Mouse (Mus musculus) CH12.LX (cell line): ENCODE results near the gene Chrm5. TPM values are rescaled to one million over a fixed set of nuclear protein-coding genes. Genes with fewer than 3 reads are reported as not detected.

Experiments
- DNase-seq: peaks from one replicate; pipeline ENCODE4 v3.0.0-alpha.2; 2013; ENCODE audit errors: extremely low read depth
- H3K27ac ChIP-seq: 2 replicates; pipeline ENCODE4 v1.5.1; 2012; ENCODE audit warnings: low read depth, mild to moderate bottlenecking, control low read depth, moderate library complexity; ENCODE audit not compliant: insufficient read depth
- H3K27me3 ChIP-seq: replicated peaks from 2 replicates; pipeline ENCODE3; 2012; ENCODE audit warnings: inconsistent platforms
- H3K36me3 ChIP-seq, 2 experiments: replicated peaks in 1 of 2; 2 replicates each; pipeline versions ENCODE3 to v1.6.1; 2012; ENCODE audit warnings: inconsistent platforms in 1 of 2, low read length in 1 of 2, mild to moderate bottlenecking in 1 of 2, mixed read lengths in 1 of 2, moderate library complexity in 1 of 2; ENCODE audit not compliant: control insufficient read depth in 1 of 2, insufficient read depth in 1 of 2
- H3K4me1 ChIP-seq, 2 experiments: 2 replicates each; pipeline ENCODE4 v1.6.1; 2012; ENCODE audit warnings: inconsistent platforms in 1 of 2, moderate library complexity in 1 of 2; ENCODE audit not compliant: insufficient read depth in 2 of 2, control insufficient read depth in 1 of 2
- H3K4me2 ChIP-seq: 2 replicates; pipeline ENCODE4 v1.6.1; 2012; ENCODE audit warnings: low read depth, mild to moderate bottlenecking, control low read depth; ENCODE audit not compliant: poor library complexity, insufficient read depth, severe bottlenecking
- H3K4me3 ChIP-seq, 3 experiments: fragments of 150-350 bp in 1 of 3; sonication (generic) in 1 of 3; replicated peaks in 1 of 3; 2 replicates each; pipeline versions ENCODE3 to v1.5.1; 2011 to 2012; ENCODE audit warnings: low read depth in 2 of 3, low read length in 2 of 3, mild to moderate bottlenecking in 2 of 3, moderate library complexity in 2 of 3, control low read depth in 1 of 3, improper control_type of control experiment in 1 of 3, inconsistent platforms in 1 of 3, mixed read lengths in 1 of 3; ENCODE audit not compliant: poor library complexity in 1 of 3
- H3K79me2 ChIP-seq: replicated peaks from 2 replicates; pipeline ENCODE4 v1.6.1; 2012; ENCODE audit warnings: mild to moderate bottlenecking, moderate library complexity; ENCODE audit not compliant: control insufficient read depth, poor library complexity, insufficient read depth, severe bottlenecking; ENCODE audit errors: extremely low read depth
- H3K9ac ChIP-seq: 2 replicates; pipeline ENCODE4 v1.6.1; 2012; ENCODE audit warnings: low read depth, mild to moderate bottlenecking, control low read depth, moderate library complexity; ENCODE audit not compliant: insufficient read depth
- H3K9me3 ChIP-seq: replicated peaks from 2 replicates; pipeline ENCODE3; 2012; ENCODE audit warnings: low read length, inconsistent platforms, mixed read lengths
- BHLHE40 ChIP-seq: IDR thresholded peaks from 2 replicates; pipeline ENCODE4 v1.6.1; 2011; ENCODE audit warnings: mild to moderate bottlenecking, low read depth, low read length, improper control_type of control experiment
- CHD2 ChIP-seq: IDR thresholded peaks from 2 replicates; pipeline ENCODE4 v1.6.1; 2011; ENCODE audit warnings: low read length, improper control_type of control experiment
- CTCF ChIP-seq, 2 experiments: IDR thresholded peaks in 1 of 2; conservative IDR thresholded peaks in 1 of 2; 2 replicates each; pipeline ENCODE4 v1.5.1; 2011 to 2012; ENCODE audit warnings: low read depth in 2 of 2, low read length in 2 of 2, improper control_type of control experiment in 1 of 2, inconsistent platforms in 1 of 2, mild to moderate bottlenecking in 1 of 2, moderate library complexity in 1 of 2
- E2F4 ChIP-seq: IDR thresholded peaks from 2 replicates; pipeline ENCODE4 v1.6.1; 2011; ENCODE audit warnings: low read depth, low read length, improper control_type of control experiment; ENCODE audit not compliant: insufficient replicate concordance
- ETS1 ChIP-seq: conservative IDR thresholded peaks from 2 replicates; pipeline ENCODE4 v1.6.1; 2012; ENCODE audit warnings: low read depth, mild to moderate bottlenecking, inconsistent platforms, low read length, improper control_type of control experiment, moderate library complexity
- GABPA ChIP-seq: IDR thresholded peaks from 2 replicates; pipeline ENCODE4 v1.6.1; 2012; ENCODE audit warnings: low read depth, low read length, improper control_type of control experiment, inconsistent platforms; ENCODE audit not compliant: insufficient replicate concordance
- HCFC1 ChIP-seq: IDR thresholded peaks from 2 replicates; pipeline ENCODE4 v1.6.1; 2012; ENCODE audit warnings: low read depth, mild to moderate bottlenecking, inconsistent platforms, low read length, improper control_type of control experiment
- IRF4 ChIP-seq: IDR thresholded peaks from 2 replicates; pipeline ENCODE4 v1.6.1; 2014; ENCODE audit warnings: low read depth, mild to moderate bottlenecking, inconsistent platforms, low read length, improper control_type of control experiment
- JUND ChIP-seq: conservative IDR thresholded peaks from 2 replicates; pipeline ENCODE4 v1.6.1; 2011; ENCODE audit warnings: low read depth, low read length, improper control_type of control experiment
- MAFK ChIP-seq: IDR thresholded peaks from 2 replicates; pipeline ENCODE4 v1.6.1; 2011; ENCODE audit warnings: low read length, improper control_type of control experiment; ENCODE audit not compliant: insufficient replicate concordance
- MAX ChIP-seq: IDR thresholded peaks from 2 replicates; pipeline ENCODE4 v1.6.1; 2011; ENCODE audit warnings: low read length, improper control_type of control experiment
- MAZ ChIP-seq: IDR thresholded peaks from 2 replicates; pipeline ENCODE4 v1.6.1; 2012; ENCODE audit warnings: low read depth, mild to moderate bottlenecking, inconsistent platforms, low read length, improper control_type of control experiment, moderate library complexity
- MXI1 ChIP-seq: IDR thresholded peaks from 2 replicates; pipeline ENCODE4 v1.6.1; 2011; ENCODE audit warnings: mild to moderate bottlenecking, low read depth, low read length, improper control_type of control experiment
- POLR2AphosphoS2 ChIP-seq: IDR thresholded peaks from 2 replicates; pipeline ENCODE4 v1.6.1; 2011; ENCODE audit warnings: low read depth, low read length, improper control_type of control experiment
- RAD21 ChIP-seq: IDR thresholded peaks from 2 replicates; pipeline ENCODE4 v1.6.1; 2011; ENCODE audit warnings: low read depth, mild to moderate bottlenecking, low read length, improper control_type of control experiment, moderate library complexity
- RCOR1 ChIP-seq: conservative IDR thresholded peaks from 2 replicates; pipeline ENCODE4 v1.6.1; 2012; ENCODE audit warnings: low read depth, mild to moderate bottlenecking, inconsistent platforms, low read length, improper control_type of control experiment
- SIN3A ChIP-seq: IDR thresholded peaks from 2 replicates; pipeline ENCODE4 v1.6.1; 2012; ENCODE audit warnings: low read length, improper control_type of control experiment, inconsistent platforms
- SMC3 ChIP-seq: IDR thresholded peaks from 2 replicates; pipeline ENCODE4 v1.6.1; 2011; ENCODE audit warnings: low read depth, low read length, improper control_type of control experiment
- TBP ChIP-seq: conservative IDR thresholded peaks from 2 replicates; pipeline ENCODE4 v1.6.1; 2011; ENCODE audit warnings: low read depth, low read length, improper control_type of control experiment
- TCF12 ChIP-seq: IDR thresholded peaks from 2 replicates; pipeline ENCODE4 v1.6.1; 2014; ENCODE audit warnings: low read depth, mild to moderate bottlenecking, inconsistent platforms, low read length, improper control_type of control experiment
- UBTF ChIP-seq: IDR thresholded peaks from 2 replicates; pipeline ENCODE4 v1.6.1; 2012; ENCODE audit warnings: low read depth, mild to moderate bottlenecking, inconsistent platforms, low read length, improper control_type of control experiment, moderate library complexity
- USF1 ChIP-seq: IDR thresholded peaks from 2 replicates; pipeline ENCODE4 v1.6.1; 2014; ENCODE audit warnings: low read depth, mild to moderate bottlenecking, inconsistent platforms, low read length, improper control_type of control experiment
- USF2 ChIP-seq: conservative IDR thresholded peaks from 2 replicates; pipeline ENCODE4 v1.6.1; 2011; ENCODE audit warnings: low read depth, low read length, improper control_type of control experiment
- ZC3H11A ChIP-seq: IDR thresholded peaks from 2 replicates; pipeline ENCODE4 v1.6.1; 2012; ENCODE audit warnings: low read depth, mild to moderate bottlenecking, inconsistent platforms, low read length, improper control_type of control experiment
- ZMIZ1 ChIP-seq: IDR thresholded peaks from 2 replicates; pipeline ENCODE4 v1.6.1; 2012; ENCODE audit warnings: low read depth, mild to moderate bottlenecking, inconsistent platforms, low read length, improper control_type of control experiment
- ZNF384 ChIP-seq: IDR thresholded peaks from 2 replicates; pipeline ENCODE4 v1.6.1; 2012; ENCODE audit warnings: low read depth, low read length, improper control_type of control experiment, inconsistent platforms
- dilution Hi-C: fragments of 300-500 bp; cut with MboI; formaldehyde crosslinking; loops from 2 replicates; pipeline ENCODE4 v1.14.3; 2020; ENCODE audit warnings: low sequenced_read_pairs; ENCODE audit not compliant: extremely low pct_unique_long_range_greater_than_20kb, extremely low pct_ligation_motif_present
- in situ Hi-C: fragments of 300-500 bp; cut with MboI; formaldehyde crosslinking; loops from 3 replicates; pipeline ENCODE4 v1.14.3; 2019; ENCODE audit warnings: low sequenced_read_pairs, low pct_ligation_motif_present, low pct_unique_long_range_greater_than_20kb, mixed read lengths
- polyA plus RNA-seq: library from polyadenylated mRNA; unstranded; fragments of >175 nt; gene quantifications from 2 replicates; pipeline ENCODE4 v1.2.1, GENCODE M21; 2012; ENCODE audit warnings: low read depth; ENCODE audit not compliant: insufficient read length
- total RNA-seq, 2 experiments: library from RNA; depleted of rRNA; stranded (reverse); fragments of 300-350 nt in 1 of 2; fragments of >200 nt in 1 of 2; gene quantifications; 2 replicates each; pipeline ENCODE4 v1.2.3; 2012 to 2014

Gene Chrm5
- total and polyA plus RNA-seq, 3 experiments, result not detected

- Histone ChIP-seq H3K79me2 (no peaks in the 10 kb centered on the region), H3K27me3 (no peaks in the 10 kb centered on the region), H3K4me1 (no peaks in the 10 kb centered on the region), H3K27ac (no peak overlapping the region), H3K9ac (no peak overlapping the region), H3K36me3 (no peaks in the 10 kb centered on the region), H3K4me2 (no peak overlapping the region), H3K4me3 (no peak overlapping the region), H3K9me3 (no peaks in the 10 kb centered on the region)
- DNase-seq, result no peak
- dilution Hi-C loops (no loop called here), in situ Hi-C loops (no loop called here)
- TF ChIP-seq JUND, result no peak
- no peak for TF ChIP-seq E2F4
- TF ChIP-seq RCOR1, result no peak
Measured at GRCm38 (mm10) chr2:112483334-112483651, 2.7 kb upstream of the Chrm5 start.

GRCm38 (mm10) chr2:112482533-112483333, 2.2 kb upstream of the Chrm5 start:
- H3K9me3 ChIP-seq, result no peaks in the 10 kb centered on the region
- dilution Hi-C loops, result no loop called here

GRCm38 (mm10) chr2:112481564-112481963, 995 bp upstream of the Chrm5 start:
- TF ChIP-seq IRF4, result no peak
- TF ChIP-seq MAX, result no peak
- TF ChIP-seq SIN3A, result no peak
- TF ChIP-seq ZMIZ1, result no peak
- TF ChIP-seq MAZ, result peak; percentile 97
- peak in 1 of 2 experiments; percentile 81; a peak in 2 of 4 replicates for TF ChIP-seq CTCF (conservative IDR thresholded peaks at IDR 0.05 in 1 of 2, IDR thresholded peaks at IDR 0.05 in 1 of 2; ENCODE audit: low read depth in 2 of 2, low read length in 2 of 2)
- no peak; the same call in 1 of the 2 replicates for TF ChIP-seq ZC3H11A
- TF ChIP-seq ZNF384, result peak; percentile 68
- peak; percentile 61 for TF ChIP-seq SMC3
- TF ChIP-seq USF1, result no peak
- no peak for TF ChIP-seq HCFC1
- no peak for TF ChIP-seq CHD2
- peak; percentile 75 for TF ChIP-seq RAD21
- no peak overlapping the region for H3K9ac ChIP-seq
- H3K27ac ChIP-seq, result no peak overlapping the region
- peak; percentile 62 for DNase-seq
- no peaks in the 10 kb centered on the region for H3K79me2 ChIP-seq
- H3K36me3 ChIP-seq, result no peaks in the 10 kb centered on the region
- in situ Hi-C loops (no loop called here), dilution Hi-C loops (no loop called here)
- H3K9me3 ChIP-seq, result no peaks in the 10 kb centered on the region
- H3K4me2 ChIP-seq, result 0 out of 2 replicates have a peak overlapping the region, but pooled peaks have one; percentile 48
- no peaks in the 10 kb centered on the region for H3K27me3 ChIP-seq
- H3K4me3 ChIP-seq, result no peak overlapping the region
- H3K4me1 ChIP-seq, result no peaks in the 10 kb centered on the region

More at GRCm38 (mm10) chr2:112482533-112483333, 2.2 kb upstream of the Chrm5 start:
- H3K27me3 ChIP-seq, result no peaks in the 10 kb centered on the region
- H3K27ac ChIP-seq, result no peak overlapping the region
- no peak for DNase-seq
- in situ Hi-C loops, result no loop called here
- TF ChIP-seq MAFK (no peak), MAX (no peak), USF1 (no peak), BHLHE40 (no peak), UBTF (no peak), IRF4 (no peak), USF2 (no peak), MXI1 (no peak), JUND (no peak), POLR2AphosphoS2 (no peak), GABPA (no peak), ZNF384 (no peak), TCF12 (no peak), RCOR1 (no peak), SIN3A (no peak), ETS1 (no peak), TBP (no peak)
- no peak overlapping the region for H3K4me2 ChIP-seq
- H3K79me2 ChIP-seq, result no peaks in the 10 kb centered on the region
- H3K4me3 ChIP-seq, result no peak overlapping the region
- no peaks in the 10 kb centered on the region for H3K4me1 ChIP-seq
- no peak overlapping the region for H3K9ac ChIP-seq
- no peaks in the 10 kb centered on the region for H3K36me3 ChIP-seq
